Mouse (Mus musculus): Measurements from ENCODE around the gene Ubr4. TPM values are rescaled to one million over a fixed set of nuclear protein-coding genes. Genes with fewer than 3 reads are reported as not detected.

The Ubr4 gene
- total RNA-seq, 2 experiments from 2014 or later: 162 to 164 TPM

- no peak for DNase-seq (ENCODE audit: low spot score in 2 of 2)
Measured at GRCm38 (mm10) chr4:139423270-139423669, 70.9 kb downstream of the Ubr4 start.

DNA sequence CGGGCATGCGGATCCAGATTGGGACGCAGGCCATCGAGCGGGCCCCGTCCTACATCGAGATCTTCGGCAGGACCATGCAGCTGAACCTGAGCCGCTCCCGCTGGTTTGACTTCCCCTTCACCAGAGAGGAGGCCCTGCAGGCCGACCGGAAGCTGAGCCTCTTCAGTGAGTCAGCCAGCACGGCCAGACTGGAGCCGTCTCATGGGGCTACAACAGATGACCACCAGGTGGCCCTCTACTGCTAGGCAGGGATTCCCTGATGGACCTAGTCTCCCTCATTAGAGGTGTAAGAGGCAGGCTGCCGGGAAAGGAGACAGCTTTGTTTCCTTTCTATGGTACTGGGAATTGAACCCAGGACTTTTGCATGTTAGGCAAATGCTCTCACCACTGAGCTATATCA is 77.8 kb downstream of the Ubr4 start:
- DNase-seq (ENCODE audit: low spot score in 2 of 2): peak; percentile 49 to 81

- DNase-seq (ENCODE audit: low spot score in 2 of 2): peak in 1 of 2 experiments; percentile 41
Measured at GRCm38 (mm10) chr4:139430891-139431290, 78.5 kb downstream of the Ubr4 start.

DNA sequence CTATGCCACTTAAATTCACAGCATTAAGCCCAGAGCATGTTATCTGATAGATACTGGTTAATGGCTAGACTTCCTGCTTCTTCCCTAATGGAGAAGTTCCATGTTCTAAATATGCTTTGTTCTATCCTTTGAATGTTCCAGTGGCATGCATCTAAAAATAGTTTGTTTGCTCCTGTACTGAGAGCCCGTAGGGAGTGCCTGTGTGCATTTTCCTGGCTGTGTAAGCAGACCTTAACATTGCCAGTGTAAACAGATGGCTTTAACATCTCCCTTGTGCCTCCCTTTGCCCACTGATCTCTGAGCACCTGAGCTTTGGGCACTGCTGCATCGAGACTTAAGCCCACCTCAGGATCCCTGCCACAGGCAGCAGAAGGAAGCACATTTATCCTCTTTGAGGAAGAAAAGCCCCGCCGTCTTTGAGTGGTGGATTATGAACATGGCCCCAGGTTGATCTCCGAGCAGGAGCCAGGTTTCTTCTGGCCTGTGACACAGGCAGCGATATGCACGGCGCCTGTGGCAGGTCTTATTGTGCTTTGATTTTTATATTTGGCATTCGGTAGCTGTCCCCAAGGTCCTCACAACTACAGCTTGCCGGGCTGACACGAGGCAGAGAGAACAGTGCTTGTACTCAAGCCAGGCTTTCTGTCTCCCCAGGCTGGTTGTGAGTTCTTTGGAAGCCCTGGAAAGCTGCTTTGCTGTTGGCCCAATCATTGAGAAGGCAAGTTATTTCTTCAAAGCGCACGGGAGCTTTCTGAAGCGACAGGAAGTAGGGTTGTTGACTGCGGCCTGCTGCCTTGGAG is 80.8 kb downstream of the Ubr4 start:
- DNase-seq (ENCODE audit: low spot score in 2 of 2): peak in 1 of 2 experiments; percentile 57

GRCm38 (mm10) chr4:139441244-139441643 is 88.8 kb downstream of the Ubr4 start:
- DNase-seq (ENCODE audit: low spot score in 2 of 2): no peak

- DNase-seq (ENCODE audit: low spot score in 2 of 2): no peak
Measured at GRCm38 (mm10) chr4:139441806-139442205, 89.4 kb downstream of the Ubr4 start.

GRCm38 (mm10) chr4:139442391-139443355 is 90.3 kb downstream of the Ubr4 start:
- no peak for DNase-seq (ENCODE audit: low spot score in 2 of 2)

DNA sequence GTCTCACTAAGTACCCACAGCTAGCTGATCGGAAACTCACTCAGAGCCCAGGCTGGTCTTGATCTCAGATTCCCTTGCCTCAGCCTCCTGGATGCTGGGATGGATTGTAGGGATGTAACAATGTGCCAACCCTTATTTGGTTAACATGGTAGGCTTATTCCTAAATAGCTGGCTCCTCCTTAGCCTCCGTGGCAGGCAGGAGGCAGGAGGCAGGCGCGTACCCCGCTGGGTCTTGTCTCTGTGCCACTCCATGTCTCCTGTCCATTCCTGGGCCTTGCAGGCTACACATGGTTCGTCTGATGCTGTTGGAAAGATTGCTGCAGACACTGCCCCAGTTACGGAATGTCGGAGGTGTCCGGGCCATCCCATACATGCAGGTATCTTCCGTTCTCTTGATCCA is 91.9 kb downstream of the Ubr4 start:
- no peak for DNase-seq (ENCODE audit: low spot score in 2 of 2)

GRCm38 (mm10) chr4:139446176-139446575 is 93.8 kb downstream of the Ubr4 start:
- no peak for DNase-seq (ENCODE audit: low spot score in 2 of 2)

- DNase-seq (ENCODE audit: low spot score in 2 of 2): no peak
Measured at GRCm38 (mm10) chr4:139446731-139447675, 94.6 kb downstream of the Ubr4 start.

DNA sequence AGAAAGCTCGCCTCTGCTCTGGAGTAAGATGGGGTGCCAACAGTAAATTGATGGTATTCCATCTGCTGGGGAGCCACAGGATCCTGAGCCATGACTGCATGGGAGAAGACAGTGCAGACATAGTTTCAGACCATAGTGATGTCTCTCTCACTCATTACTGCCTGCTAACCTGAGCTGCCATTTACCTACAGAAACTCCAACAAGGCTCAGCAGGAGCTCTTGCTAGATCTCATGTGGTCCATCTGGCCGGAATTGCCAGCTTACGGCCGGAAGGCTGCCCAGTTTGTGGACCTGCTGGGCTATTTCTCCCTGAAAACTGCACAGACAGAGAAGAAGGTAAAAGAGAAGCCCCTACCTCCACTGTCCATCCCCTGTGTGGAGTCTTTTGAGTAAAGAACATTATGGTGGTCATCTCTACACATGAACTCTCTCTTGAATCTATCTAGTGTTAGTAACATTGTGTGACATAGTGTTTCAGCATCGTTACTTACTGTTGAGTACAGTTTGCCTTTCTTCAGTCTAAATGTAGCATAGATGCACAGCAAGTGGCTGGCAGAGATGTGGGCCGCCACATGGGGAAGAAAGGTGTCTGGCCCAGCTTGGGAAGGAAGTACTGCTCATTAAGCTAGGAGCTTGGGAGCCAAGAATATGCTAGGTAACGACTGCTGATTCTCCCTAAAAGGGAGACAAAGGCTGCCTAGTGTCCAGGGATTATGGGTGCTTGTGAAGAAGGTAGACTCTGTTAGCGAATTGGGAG is 100.7 kb downstream of the Ubr4 start:
- no peak for DNase-seq (ENCODE audit: low spot score in 2 of 2)

DNA sequence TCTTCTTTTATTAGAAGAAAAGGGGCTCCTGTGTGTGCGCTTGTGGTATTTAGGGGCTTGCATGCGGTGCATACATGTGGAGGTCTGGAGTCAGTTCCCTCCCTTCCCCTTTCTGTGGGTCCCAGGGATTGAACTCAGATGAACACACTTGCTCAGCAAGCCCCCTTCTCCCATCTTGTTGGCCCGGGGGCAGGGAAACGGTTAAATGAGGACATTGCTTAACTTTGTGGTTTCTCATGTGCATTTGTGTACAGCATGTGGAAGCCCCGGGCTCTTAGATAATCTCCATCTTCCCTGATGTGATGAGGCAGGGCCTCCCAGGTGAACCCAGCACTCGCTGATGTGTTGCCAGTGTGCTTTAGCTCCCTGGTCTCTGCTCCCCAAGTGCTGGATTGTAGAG is 101.9 kb downstream of the Ubr4 start:
- no peak for DNase-seq (ENCODE audit: low spot score in 2 of 2)

DNA sequence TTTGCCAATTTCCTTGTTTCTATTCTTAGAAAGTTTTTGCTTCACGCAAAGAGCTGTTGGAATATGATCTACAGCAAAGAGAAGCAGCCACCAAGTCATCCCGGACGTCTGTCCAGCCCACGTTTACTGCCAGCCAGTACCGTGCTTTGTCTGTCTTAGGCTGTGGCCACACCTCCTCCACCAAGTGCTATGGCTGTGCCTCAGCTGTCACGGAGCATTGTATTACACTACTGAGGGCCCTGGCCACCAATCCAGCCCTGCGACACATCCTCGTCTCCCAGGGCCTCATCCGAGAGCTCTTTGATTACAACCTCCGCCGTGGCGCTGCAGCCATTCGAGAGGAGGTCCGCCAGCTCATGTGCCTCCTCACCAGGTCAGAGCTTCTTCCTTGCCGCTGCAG is 107.6 kb downstream of the Ubr4 start:
- no peak for DNase-seq (ENCODE audit: low spot score in 2 of 2)

GRCm38 (mm10) chr4:139464163-139464562 is 111.8 kb downstream of the Ubr4 start:
- no peak for DNase-seq (ENCODE audit: low spot score in 2 of 2)

- DNase-seq (ENCODE audit: low spot score in 2 of 2): no peak
Measured at GRCm38 (mm10) chr4:139466541-139466940, 114.1 kb downstream of the Ubr4 start.

DNA sequence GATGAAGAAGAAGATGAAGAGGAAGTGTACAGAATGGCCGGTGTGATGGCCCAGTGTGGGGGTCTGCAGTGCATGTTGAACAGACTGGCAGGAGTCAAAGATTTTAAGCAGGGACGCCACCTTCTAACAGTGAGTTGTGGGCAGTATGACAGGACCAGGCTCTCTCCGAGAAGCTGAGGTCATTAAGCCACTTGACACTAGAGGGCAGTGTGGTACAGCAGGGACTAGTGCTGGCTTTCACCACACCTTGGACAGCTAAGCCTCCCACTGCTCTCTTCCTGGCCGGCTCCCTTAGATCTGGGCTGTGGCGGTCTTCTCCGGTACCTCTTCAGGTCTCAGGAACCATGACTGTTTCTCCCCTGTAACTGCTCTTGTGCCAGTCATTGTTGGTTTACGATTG is 117.8 kb downstream of the Ubr4 start:
- DNase-seq (ENCODE audit: low spot score in 2 of 2): peak; percentile 46 to 89

- peak in 1 of 2 experiments; percentile 44 for DNase-seq (ENCODE audit: low spot score in 2 of 2)
Measured at GRCm38 (mm10) chr4:139476663-139477625, 124.5 kb downstream of the Ubr4 start.

GRCm38 (mm10) chr4:139477983-139478382 is 125.6 kb downstream of the Ubr4 start:
- no peak for DNase-seq (ENCODE audit: low spot score in 2 of 2)

- no peak for DNase-seq (ENCODE audit: low spot score in 2 of 2)
Measured at GRCm38 (mm10) chr4:139479176-139479575, 126.8 kb downstream of the Ubr4 start.

All from layer of hippocampus, adult 18-20 months (tissue).